Mouse (Mus musculus): Measurements from ENCODE around the gene Ucp3. TPM values are rescaled to one million over a fixed set of nuclear protein-coding genes. Genes with fewer than 3 reads are reported as not detected.

Ucp3 gene
- polyA plus RNA-seq, 1 experiment = not detected

GRCm38 (mm10) chr7:100522222-100522621 is 49.4 kb downstream of the Ucp3 start:
- 81% methylated on average over 3 of the region's 3 CpGs for WGBS
- Histone ChIP-seq H3K4me1 (ENCODE audit: control insufficient read depth, insufficient read depth, low read length) (no peaks in the 10 kb centered on the region), H3K4me3 (ENCODE audit: insufficient read depth, low read depth, low read length) (no peak overlapping the region), H3K27ac (ENCODE audit: insufficient read depth, low read depth, low read length) (no peak overlapping the region)
- no peak for TF ChIP-seq POLR2A (IDR thresholded peaks at IDR 0.05; ENCODE audit: insufficient read depth, low read depth, low read length)
- no peak for TF ChIP-seq CTCF (IDR thresholded peaks at IDR 0.05; ENCODE audit: insufficient read depth, low read depth, low read length)

- no peak overlapping the region for H3K27ac ChIP-seq (ENCODE audit: insufficient read depth, low read depth, low read length)
- 78% methylated on average over 8 of the region's 8 CpGs for WGBS
- no peak overlapping the region for H3K4me3 ChIP-seq (ENCODE audit: insufficient read depth, low read depth, low read length)
- no peaks in the 10 kb centered on the region for H3K4me1 ChIP-seq (ENCODE audit: control insufficient read depth, insufficient read depth, low read length)
- TF ChIP-seq POLR2A (IDR thresholded peaks at IDR 0.05; ENCODE audit: insufficient read depth, low read depth, low read length) (no peak), CTCF (IDR thresholded peaks at IDR 0.05; ENCODE audit: insufficient read depth, low read depth, low read length) (no peak)
These were observed 51.9 kb downstream of the Ucp3 start for GRCm38 (mm10) chr7:100524669-100525068.

- no peaks in the 10 kb centered on the region for H3K4me1 ChIP-seq (ENCODE audit: control insufficient read depth, insufficient read depth, low read length)
- no peak overlapping the region for H3K4me3 ChIP-seq (ENCODE audit: insufficient read depth, low read depth, low read length)
- TF ChIP-seq CTCF (IDR thresholded peaks at IDR 0.05; ENCODE audit: insufficient read depth, low read depth, low read length) (no peak), POLR2A (IDR thresholded peaks at IDR 0.05; ENCODE audit: insufficient read depth, low read depth, low read length) (no peak)
- no peak overlapping the region for H3K27ac ChIP-seq (ENCODE audit: insufficient read depth, low read depth, low read length)
- 96% methylated on average over 5 of the region's 5 CpGs for WGBS
These were observed 58.0 kb downstream of the Ucp3 start for GRCm38 (mm10) chr7:100530766-100531165.

- no peaks in the 10 kb centered on the region for H3K4me1 ChIP-seq (ENCODE audit: control insufficient read depth, insufficient read depth, low read length)
- no peak overlapping the region for H3K4me3 ChIP-seq (ENCODE audit: insufficient read depth, low read depth, low read length)
- no peak overlapping the region for H3K27ac ChIP-seq (ENCODE audit: insufficient read depth, low read depth, low read length)
- TF ChIP-seq CTCF (IDR thresholded peaks at IDR 0.05; ENCODE audit: insufficient read depth, low read depth, low read length) (no peak), POLR2A (IDR thresholded peaks at IDR 0.05; ENCODE audit: insufficient read depth, low read depth, low read length) (no peak)
- WGBS = 77% methylated on average over 2 of the region's 2 CpGs
These were observed 60.7 kb downstream of the Ucp3 start for GRCm38 (mm10) chr7:100533503-100533902.

- WGBS = 74% methylated on average over 3 of the region's 3 CpGs
- Histone ChIP-seq H3K4me1 (ENCODE audit: control insufficient read depth, insufficient read depth, low read length) (no peaks in the 10 kb centered on the region), H3K27ac (ENCODE audit: insufficient read depth, low read depth, low read length) (no peak overlapping the region), H3K4me3 (ENCODE audit: insufficient read depth, low read depth, low read length) (no peak overlapping the region)
- TF ChIP-seq POLR2A (IDR thresholded peaks at IDR 0.05; ENCODE audit: insufficient read depth, low read depth, low read length) = no peak
- no peak for TF ChIP-seq CTCF (IDR thresholded peaks at IDR 0.05; ENCODE audit: insufficient read depth, low read depth, low read length)
These were observed 61.4 kb downstream of the Ucp3 start for GRCm38 (mm10) chr7:100534216-100534615.

- H3K4me1 ChIP-seq (ENCODE audit: control insufficient read depth, insufficient read depth, low read length) = no peaks in the 10 kb centered on the region
- H3K27ac ChIP-seq (ENCODE audit: insufficient read depth, low read depth, low read length) = no peak overlapping the region
- 82% methylated on average over 2 of the region's 2 CpGs for WGBS
- TF ChIP-seq POLR2A (IDR thresholded peaks at IDR 0.05; ENCODE audit: insufficient read depth, low read depth, low read length) (no peak), CTCF (IDR thresholded peaks at IDR 0.05; ENCODE audit: insufficient read depth, low read depth, low read length) (no peak)
- no peak overlapping the region for H3K4me3 ChIP-seq (ENCODE audit: insufficient read depth, low read depth, low read length)
These were observed 63.0 kb downstream of the Ucp3 start for GRCm38 (mm10) chr7:100535831-100536230.

Other genes starting within 250 kb of the Ucp3 start
- gene Pgm2l1, start 245.6 kb upstream of the Ucp3 start, polyA plus RNA-seq (2012; ENCODE audit: insufficient read depth, insufficient read length, low replicate concordance, missing spikeins) = not detected in 2 replicates
- not detected in 2 replicates for gene P4ha3, start 187.5 kb upstream of the Ucp3 start, polyA plus RNA-seq (2012; ENCODE audit: insufficient read depth, insufficient read length, low replicate concordance, missing spikeins)
- 279 TPM in 1 of 2 replicates, not detected in the other for gene C2cd3, start 100.8 kb upstream of the Ucp3 start, polyA plus RNA-seq (2012; ENCODE audit: insufficient read depth, insufficient read length, low replicate concordance, missing spikeins)
- gene Ppme1, start 100.7 kb upstream of the Ucp3 start, polyA plus RNA-seq (2012; ENCODE audit: insufficient read depth, insufficient read length, low replicate concordance, missing spikeins) = not detected in 2 replicates
- 487 TPM in 1 of 2 replicates, not detected in the other for gene Ucp2, start 20.3 kb downstream of the Ucp3 start, polyA plus RNA-seq (2012; ENCODE audit: insufficient read depth, insufficient read length, low replicate concordance, missing spikeins)
- not detected in 2 replicates for gene Dnajb13, start 42.0 kb downstream of the Ucp3 start, polyA plus RNA-seq (2012; ENCODE audit: insufficient read depth, insufficient read length, low replicate concordance, missing spikeins)
- gene Coa4, start 64.1 kb downstream of the Ucp3 start, polyA plus RNA-seq (2012; ENCODE audit: insufficient read depth, insufficient read length, low replicate concordance, missing spikeins) = not detected in 2 replicates
- gene Rab6a, start 134.4 kb downstream of the Ucp3 start, polyA plus RNA-seq (2012; ENCODE audit: insufficient read depth, insufficient read length, low replicate concordance, missing spikeins) = not detected in 2 replicates
- not detected in 2 replicates for gene Mrpl48, start 135.3 kb downstream of the Ucp3 start, polyA plus RNA-seq (2012; ENCODE audit: insufficient read depth, insufficient read length, low replicate concordance, missing spikeins)
- not detected in 2 replicates for gene Plekhb1, start 189.4 kb downstream of the Ucp3 start, polyA plus RNA-seq (2012; ENCODE audit: insufficient read depth, insufficient read length, low replicate concordance, missing spikeins)
- gene Fam168a, start 233.6 kb downstream of the Ucp3 start, polyA plus RNA-seq (2012; ENCODE audit: insufficient read depth, insufficient read length, low replicate concordance, missing spikeins) = not detected in 2 replicates

Data from olfactory bulb, adult 2 months (tissue).